Comparison of ENCODE assay signal across 20 mouse cellular contexts in genomic region chrX:135925911-135926310, GRCm38 (mm10).
"Had no signal": no experiment of that assay in that cellular context is flagged by ENCODE, and none has a peak within 500 bp of the region (broad histone marks: within the 10 kb centered on the region; RNA-seq: fewer than 3 reads in every experiment).

No protein-coding gene starts in this region.

- ATAC-seq: liver, postnatal 0 days; lung, postnatal 0 days; midbrain, embryonic 13.5 days; midbrain, embryonic 15.5 days had no signal

- H3K9me3 ChIP-seq: lung, embryonic 15.5 days; megakaryocyte, embryonic 14.5 days; midbrain, embryonic 13.5 days; midbrain, embryonic 15.5 days; neural tube, embryonic 12.5 days had no signal

- H3K27ac ChIP-seq: lung, embryonic 15.5 days; macrophage; midbrain, embryonic 13.5 days; midbrain, embryonic 15.5 days; neural tube, embryonic 12.5 days had no signal

- H3K4me3 ChIP-seq: lung, embryonic 15.5 days; megakaryocyte, embryonic 14.5 days; midbrain, embryonic 13.5 days; midbrain, embryonic 15.5 days; neural tube, embryonic 12.5 days had no signal

- H3K4me2 ChIP-seq: lung, embryonic 15.5 days; midbrain, embryonic 11.5 days; midbrain, embryonic 13.5 days; midbrain, embryonic 15.5 days; neural tube, embryonic 12.5 days had no signal

- H3K4me1 ChIP-seq: lung, embryonic 15.5 days; megakaryocyte, embryonic 14.5 days; midbrain, embryonic 13.5 days; midbrain, embryonic 15.5 days; neural tube, embryonic 12.5 days had no signal

- H3K9ac ChIP-seq: liver, postnatal 0 days; lung, embryonic 15.5 days; midbrain, embryonic 13.5 days; midbrain, embryonic 15.5 days; neural tube, embryonic 12.5 days had no signal

- H3K36me3 ChIP-seq: lung, embryonic 15.5 days; midbrain, embryonic 13.5 days; midbrain, embryonic 15.5 days; neural tube, embryonic 12.5 days had no signal

- H3K27me3 ChIP-seq: lung, embryonic 15.5 days; midbrain, embryonic 13.5 days; midbrain, embryonic 15.5 days; neural tube, embryonic 12.5 days had no signal

- DNase-seq: liver, postnatal 0 days; lung, adult 2 months; lung, postnatal 14 days; lung, postnatal 36 days; retina, postnatal 1 day; right cerebral cortex, adult 18-20 months; right cerebral cortex, postnatal 25 days; right cerebral cortex, postnatal 4 days; spleen, adult 18-20 months; thymus, adult 18-20 months; thymus, postnatal 14 days; thymus, postnatal 36 days had no signal
